Mouse (Mus musculus) liver, embryonic 14.5 days (tissue): ENCODE results near the gene Tmtc4. TPM values are rescaled to one million over a fixed set of nuclear protein-coding genes. Genes with fewer than 3 reads are reported as not detected.

Source experiments
- ATAC-seq: fragments of 200-750 bp; cut with Nextera tagmentation; 2 replicates; pipeline ENCODE4 v1.8.0; 2017; ENCODE audit warnings: moderate number of reproducible peaks, mild to moderate bottlenecking, moderate library complexity; ENCODE audit not compliant: insufficient read depth
- DNase-seq, 3 experiments: peaks; one replicate each; pipeline ENCODE4 v3.0.0-alpha.2; 2012 to 2013; ENCODE audit warnings: low read depth in 3 of 3, low spot score in 3 of 3
- H3K27ac ChIP-seq: fragments of 300-500 bp; sonication (generic); 2 replicates; pipeline ENCODE4 v1.5.1; 2014; ENCODE audit warnings: moderate library complexity, mild to moderate bottlenecking, control low read depth, inconsistent platforms
- H3K27me3 ChIP-seq: fragments of 300-500 bp; sonication (generic); 2 replicates; pipeline ENCODE4 v1.6.1; 2014; ENCODE audit warnings: mild to moderate bottlenecking, low read length, moderate library complexity; ENCODE audit not compliant: control insufficient read depth, insufficient read depth
- H3K36me3 ChIP-seq: fragments of 300-500 bp; sonication (generic); replicated peaks from 2 replicates; pipeline ENCODE4 v1.6.1; 2014; ENCODE audit warnings: low read depth; ENCODE audit not compliant: control insufficient read depth, insufficient read depth
- H3K4me1 ChIP-seq, 2 experiments: fragments of 200-500 bp in 1 of 2; fragments of 300-500 bp in 1 of 2; sonication (generic) in 1 of 2; replicated peaks; 2 replicates each; pipeline ENCODE4 v1.6.1; 2012 to 2014; ENCODE audit warnings: antibody characterized with exemption in 1 of 2, inconsistent platforms in 1 of 2, low read length in 1 of 2; ENCODE audit not compliant: control insufficient read depth in 2 of 2, insufficient read depth in 2 of 2
- H3K4me2 ChIP-seq: fragments of 300-500 bp; sonication (generic); 2 replicates; pipeline ENCODE4 v1.6.1; 2014; ENCODE audit warnings: low read depth, mild to moderate bottlenecking, control low read depth, moderate library complexity
- H3K4me3 ChIP-seq, 2 experiments: fragments of 200-500 bp in 1 of 2; fragments of 300-500 bp in 1 of 2; sonication (generic) in 1 of 2; 2 replicates each; pipeline ENCODE4 v1.5.1; 2012 to 2014; ENCODE audit warnings: low read depth in 2 of 2, low read length in 2 of 2, mild to moderate bottlenecking in 2 of 2, control low read depth in 1 of 2, inconsistent platforms in 1 of 2, moderate library complexity in 1 of 2; ENCODE audit not compliant: insufficient read depth in 1 of 2
- H3K9ac ChIP-seq: fragments of 300-500 bp; sonication (generic); replicated peaks from 2 replicates; pipeline ENCODE4 v1.6.1; 2014; ENCODE audit warnings: mild to moderate bottlenecking, control low read depth, moderate library complexity
- H3K9me3 ChIP-seq: fragments of 300-500 bp; sonication (generic); 2 replicates; pipeline ENCODE4 v1.6.1; 2016; ENCODE audit warnings: low read length, mixed read lengths; ENCODE audit not compliant: control insufficient read depth
- CTCF ChIP-seq: IDR thresholded peaks from 2 replicates; pipeline ENCODE4 v1.5.1; 2016; ENCODE audit warnings: antibody characterized with exemption, low read depth, control low read depth
- EP300 ChIP-seq: IDR thresholded peaks from 2 replicates; pipeline ENCODE4 v1.6.1; 2016; ENCODE audit warnings: antibody characterized with exemption, low read depth
- WGBS: fragments of 180-500 bp; shearing (Covaris S2); extraction: QIAGEN DNeasy Blood & Tissue Kit; methylation state at CpG from one replicate; pipeline ENCODE4 v1.1.7; 2014; ENCODE audit not compliant: insufficient replicate concordance; 5-methylcytosine and 5-hydroxymethylcytosine counted together
- polyA plus RNA-seq, 2 experiments: library from polyadenylated mRNA; depleted of rRNA in 1 of 2; stranded (reverse) in 1 of 2; unstranded in 1 of 2; fragments of >200 nt; fragmentation: Nextera tagmentation in 1 of 2; extraction: Ambion mirVana in 1 of 2; gene quantifications; 2 replicates each; pipeline versions ENCODE4 v1.2.1 to v1.2.3; 2012 to 2014

Tmtc4 gene
- polyA plus RNA-seq, 2 experiments = 1.4 to 2.3 TPM

DNA sequence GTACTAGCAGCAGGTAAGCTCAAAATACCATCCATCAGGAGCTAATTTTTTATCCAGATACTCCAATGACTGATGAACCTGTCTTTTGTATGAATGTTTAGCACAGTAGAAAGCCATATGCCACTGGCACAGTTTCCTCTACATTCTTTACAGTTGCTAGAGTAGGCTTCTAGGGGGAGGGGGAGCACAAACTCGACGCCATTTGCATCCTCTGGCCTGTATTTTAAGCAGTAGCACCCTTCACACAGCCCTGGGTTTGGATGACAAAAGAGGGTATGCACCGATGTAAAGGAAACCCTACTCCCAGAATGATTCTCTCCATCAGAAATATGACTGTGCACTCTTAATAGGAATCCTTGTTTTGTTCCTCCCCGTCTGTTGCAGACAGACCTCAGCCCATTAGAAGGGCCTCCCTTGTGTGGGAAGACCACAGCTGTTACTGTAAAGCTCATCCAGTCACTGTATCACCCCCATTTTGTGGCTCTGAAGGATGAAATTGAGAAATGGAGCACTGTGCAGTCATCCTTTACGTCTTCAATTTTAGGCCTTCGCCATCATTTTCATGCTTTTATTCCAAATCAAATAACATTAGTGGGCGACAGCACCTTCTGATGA, 100.9 kb downstream of the Tmtc4 start:
- H3K9ac ChIP-seq = no peak overlapping the region
- H3K4me3 ChIP-seq = no peak overlapping the region
- no peak overlapping the region for H3K4me2 ChIP-seq
- ATAC-seq = no peak
- TF ChIP-seq CTCF = no peak
- no peak for TF ChIP-seq EP300
- H3K27ac ChIP-seq = no peak overlapping the region
- no peaks in the 10 kb centered on the region for H3K4me1 ChIP-seq
- H3K36me3 ChIP-seq = no peaks in the 10 kb centered on the region
- WGBS = 65% methylated on average over 7 of the region's 7 CpGs
- H3K27me3 ChIP-seq = no peaks in the 10 kb centered on the region
- DNase-seq = no peak
- no peaks in the 10 kb centered on the region for H3K9me3 ChIP-seq

DNA sequence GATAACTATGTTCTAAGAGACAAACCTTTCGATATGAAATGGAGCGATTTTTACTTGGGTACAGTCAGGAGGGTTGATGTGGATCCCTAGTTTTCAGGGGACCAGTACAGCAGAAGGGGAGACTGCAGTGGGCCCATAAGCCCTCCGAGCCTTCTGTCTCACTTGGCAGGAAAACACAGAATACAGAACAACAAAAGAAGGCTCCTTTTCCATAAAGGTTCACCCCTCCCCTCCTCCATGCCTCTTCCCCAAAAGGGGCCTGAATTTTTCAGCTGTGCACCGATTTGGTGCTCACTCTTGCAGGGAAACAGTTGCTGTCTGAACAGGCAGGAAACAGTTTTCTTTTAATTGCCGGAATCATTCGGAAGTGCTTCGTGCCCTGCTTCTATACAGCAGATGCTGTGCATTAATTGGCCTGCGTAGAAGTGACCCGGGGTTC, 101.6 kb downstream of the Tmtc4 start:
- Histone ChIP-seq H3K27me3 (no peaks in the 10 kb centered on the region), H3K4me1 (no peaks in the 10 kb centered on the region), H3K9me3 (no peaks in the 10 kb centered on the region), H3K9ac (no peak overlapping the region), H3K36me3 (no peaks in the 10 kb centered on the region), H3K4me3 (no peak overlapping the region), H3K4me2 (no peak overlapping the region), H3K27ac (no peak overlapping the region)
- no peak for ATAC-seq
- TF ChIP-seq CTCF (no peak), EP300 (no peak)
- DNase-seq = no peak
- WGBS = 80% methylated on average over 9 of the region's 9 CpGs

DNA sequence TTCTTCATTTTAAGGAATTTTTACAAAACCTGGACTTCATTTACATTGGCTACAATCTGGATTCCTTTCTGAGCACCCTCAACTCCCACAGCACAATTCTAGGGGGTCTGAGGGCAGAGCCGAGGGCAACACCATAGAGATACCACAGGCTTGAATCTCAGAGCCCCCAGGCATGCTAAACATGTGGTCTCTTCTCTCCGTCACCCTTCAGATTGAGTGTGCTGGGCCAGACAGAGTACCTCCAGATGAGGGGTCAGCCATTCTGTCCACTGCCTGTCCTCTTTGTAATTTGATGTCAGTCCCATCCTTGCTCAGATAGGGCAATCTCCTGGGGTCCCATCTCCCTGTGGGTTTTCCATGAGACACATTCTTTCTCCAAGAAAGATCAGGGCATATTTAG, 102.1 kb downstream of the Tmtc4 start:
- no peak for DNase-seq
- no peaks in the 10 kb centered on the region for H3K9me3 ChIP-seq
- H3K27me3 ChIP-seq = no peaks in the 10 kb centered on the region
- no peak for ATAC-seq
- H3K36me3 ChIP-seq = no peaks in the 10 kb centered on the region
- H3K27ac ChIP-seq = no peak overlapping the region
- H3K4me3 ChIP-seq = no peak overlapping the region
- H3K9ac ChIP-seq = no peak overlapping the region
- TF ChIP-seq CTCF = no peak
- no peak for TF ChIP-seq EP300
- H3K4me2 ChIP-seq = no peak overlapping the region
- no peaks in the 10 kb centered on the region for H3K4me1 ChIP-seq
- 61% methylated on average over 2 of the region's 2 CpGs for WGBS

- H3K4me2 ChIP-seq = no peak overlapping the region
- no peaks in the 10 kb centered on the region for H3K4me1 ChIP-seq
- no peaks in the 10 kb centered on the region for H3K9me3 ChIP-seq
- no peak overlapping the region for H3K27ac ChIP-seq
- H3K4me3 ChIP-seq = no peak overlapping the region
- no peak for TF ChIP-seq CTCF
- TF ChIP-seq EP300 = no peak
- no peak for DNase-seq
- ATAC-seq = no peak
- 56% methylated on average over 7 of the region's 7 CpGs for WGBS
- no peaks in the 10 kb centered on the region for H3K27me3 ChIP-seq
- H3K36me3 ChIP-seq = no peaks in the 10 kb centered on the region
- H3K9ac ChIP-seq = no peak overlapping the region
Measured at GRCm38 (mm10) chr14:122880291-122880690, 103.5 kb downstream of the Tmtc4 start.

DNA sequence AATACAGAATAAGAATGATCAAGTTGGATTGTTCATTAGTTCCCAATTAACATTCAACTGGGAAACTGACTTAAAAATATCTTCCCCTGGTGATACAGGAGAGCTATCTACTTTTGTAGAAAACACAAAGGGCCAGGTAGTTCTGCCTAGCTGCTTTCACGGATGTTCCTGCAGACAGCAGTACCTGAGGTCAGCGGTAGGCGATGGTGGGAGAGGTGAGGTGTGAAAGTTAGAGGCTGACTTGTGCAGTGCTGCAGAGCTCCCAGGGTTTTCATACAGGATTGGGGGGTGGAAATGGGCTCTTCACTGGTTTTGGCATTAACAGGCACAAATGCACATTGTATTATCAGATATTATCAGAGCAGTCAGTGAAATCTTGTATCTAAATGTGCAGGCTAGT, 106.0 kb downstream of the Tmtc4 start:
- Histone ChIP-seq H3K27me3 (no peaks in the 10 kb centered on the region), H3K27ac (no peak overlapping the region), H3K4me3 (no peak overlapping the region), H3K9me3 (no peaks in the 10 kb centered on the region), H3K36me3 (no peaks in the 10 kb centered on the region), H3K4me2 (no peak overlapping the region), H3K4me1 (no peaks in the 10 kb centered on the region), H3K9ac (no peak overlapping the region)
- ATAC-seq (no peak), DNase-seq (no peak)
- WGBS = 68% methylated on average over 3 of the region's 3 CpGs
- TF ChIP-seq CTCF (no peak), EP300 (no peak)
